Mouse (Mus musculus): Measurements from ENCODE around the gene Myo18a. TPM values are rescaled to one million over a fixed set of nuclear protein-coding genes. Genes with fewer than 3 reads are reported as not detected.

Gene Myo18a
- polyA plus RNA-seq, 1 experiment from 2014 or later: 71.9 TPM

GRCm38 (mm10) chr11:77806218-77806617 is 43.2 kb downstream of the Myo18a start:
- WGBS: 19% methylated on average over 2 of the region's 2 CpGs
- no peak overlapping the region for H3K9ac ChIP-seq
- no peaks in the 10 kb centered on the region for H3K36me3 ChIP-seq
- H3K9me3 ChIP-seq: no peaks in the 10 kb centered on the region
- no peak overlapping the region for H3K4me3 ChIP-seq
- H3K27me3 ChIP-seq: no peaks in the 10 kb centered on the region
- H3K27ac ChIP-seq: no peak overlapping the region
- ATAC-seq (ENCODE audit: insufficient number of reproducible peaks, low FRiP score, low TSS enrichment, low read depth): no peak
- no peak overlapping the region for H3K4me2 ChIP-seq
- peaks cover 19% of the 10 kb centered on the region for H3K4me1 ChIP-seq

GRCm38 (mm10) chr11:77806855-77807254 is 43.8 kb downstream of the Myo18a start:
- WGBS: 76% methylated on average over 6 of the region's 6 CpGs
- ATAC-seq (ENCODE audit: insufficient number of reproducible peaks, low FRiP score, low TSS enrichment, low read depth): no peak
- H3K4me3 ChIP-seq: no peak overlapping the region
- no peaks in the 10 kb centered on the region for H3K27me3 ChIP-seq
- H3K9me3 ChIP-seq: no peaks in the 10 kb centered on the region
- no peak overlapping the region for H3K27ac ChIP-seq
- H3K36me3 ChIP-seq: no peaks in the 10 kb centered on the region
- H3K4me1 ChIP-seq: peaks cover 17% of the 10 kb centered on the region
- H3K4me2 ChIP-seq: no peak overlapping the region
- H3K9ac ChIP-seq: no peak overlapping the region

GRCm38 (mm10) chr11:77808051-77808465 is 45.0 kb downstream of the Myo18a start:
- Histone ChIP-seq H3K4me3 (no peak overlapping the region), H3K9ac (no peak overlapping the region), H3K9me3 (no peaks in the 10 kb centered on the region), H3K27ac (no peak overlapping the region), H3K4me1 (peaks cover 17% of the 10 kb centered on the region), H3K4me2 (no peak overlapping the region), H3K27me3 (no peaks in the 10 kb centered on the region), H3K36me3 (no peaks in the 10 kb centered on the region; the same call in 1 of the 2 replicates)
- 42% methylated on average over 5 of the region's 5 CpGs for WGBS
- no peak for ATAC-seq (ENCODE audit: insufficient number of reproducible peaks, low FRiP score, low TSS enrichment, low read depth)

- H3K9ac ChIP-seq: no peak overlapping the region
- no peaks in the 10 kb centered on the region; the same call in 1 of the 2 replicates for H3K36me3 ChIP-seq
- no peak overlapping the region for H3K27ac ChIP-seq
- H3K9me3 ChIP-seq: no peaks in the 10 kb centered on the region
- H3K4me2 ChIP-seq: no peak overlapping the region
- H3K4me3 ChIP-seq: no peak overlapping the region
- no peaks in the 10 kb centered on the region for H3K27me3 ChIP-seq
- 78% methylated on average over 4 of the region's 4 CpGs for WGBS
- no peak for ATAC-seq (ENCODE audit: insufficient number of reproducible peaks, low FRiP score, low TSS enrichment, low read depth)
- H3K4me1 ChIP-seq: peaks cover 17% of the 10 kb centered on the region
These were observed 46.2 kb downstream of the Myo18a start for GRCm38 (mm10) chr11:77809215-77809614.

- Histone ChIP-seq H3K4me1 (peaks cover 17% of the 10 kb centered on the region), H3K4me2 (no peak overlapping the region), H3K36me3 (no peaks in the 10 kb centered on the region; the same call in 1 of the 2 replicates), H3K27me3 (no peaks in the 10 kb centered on the region), H3K9ac (no peak overlapping the region), H3K9me3 (no peaks in the 10 kb centered on the region), H3K4me3 (no peak overlapping the region), H3K27ac (no peak overlapping the region)
- WGBS: 84% methylated on average over 6 of the region's 6 CpGs
- ATAC-seq (ENCODE audit: insufficient number of reproducible peaks, low FRiP score, low TSS enrichment, low read depth): no peak
These were observed 47.0 kb downstream of the Myo18a start for GRCm38 (mm10) chr11:77810018-77810417.

- Histone ChIP-seq H3K9ac (no peak overlapping the region), H3K4me2 (no peak overlapping the region), H3K27me3 (no peaks in the 10 kb centered on the region), H3K27ac (no peak overlapping the region), H3K9me3 (no peaks in the 10 kb centered on the region), H3K36me3 (peaks cover 15% of the 10 kb centered on the region), H3K4me1 (peaks cover 9% of the 10 kb centered on the region; the same call in 1 of the 2 replicates), H3K4me3 (no peak overlapping the region)
- 70% methylated on average over 2 of the region's 2 CpGs for WGBS
- ATAC-seq (ENCODE audit: insufficient number of reproducible peaks, low FRiP score, low TSS enrichment, low read depth): no peak
These were observed 50.9 kb downstream of the Myo18a start for GRCm38 (mm10) chr11:77813969-77814368.

GRCm38 (mm10) chr11:77816003-77816402 is 53.0 kb downstream of the Myo18a start:
- no peak overlapping the region for H3K4me3 ChIP-seq
- H3K27me3 ChIP-seq: no peaks in the 10 kb centered on the region
- WGBS: 23% methylated on average over 3 of the region's 3 CpGs
- H3K36me3 ChIP-seq: peaks cover 33% of the 10 kb centered on the region
- no peak overlapping the region for H3K27ac ChIP-seq
- no peak for ATAC-seq (ENCODE audit: insufficient number of reproducible peaks, low FRiP score, low TSS enrichment, low read depth)
- H3K4me2 ChIP-seq: no peak overlapping the region
- peaks cover 5% of the 10 kb centered on the region; the same call in 1 of the 2 replicates for H3K4me1 ChIP-seq
- H3K9me3 ChIP-seq: no peaks in the 10 kb centered on the region
- H3K9ac ChIP-seq: no peak overlapping the region

GRCm38 (mm10) chr11:77821648-77822047 is 58.6 kb downstream of the Myo18a start:
- Histone ChIP-seq H3K27ac (no peak overlapping the region), H3K4me3 (no peak overlapping the region), H3K36me3 (peaks cover 69% of the 10 kb centered on the region), H3K27me3 (no peaks in the 10 kb centered on the region), H3K4me1 (peaks cover 14% of the 10 kb centered on the region), H3K9ac (no peak overlapping the region), H3K9me3 (no peaks in the 10 kb centered on the region), H3K4me2 (no peak overlapping the region)
- WGBS: 18% methylated on average over 8 of the region's 8 CpGs
- ATAC-seq (ENCODE audit: insufficient number of reproducible peaks, low FRiP score, low TSS enrichment, low read depth): no peak

- no peak overlapping the region for H3K4me2 ChIP-seq
- peaks cover 14% of the 10 kb centered on the region for H3K4me1 ChIP-seq
- H3K9ac ChIP-seq: no peak overlapping the region
- WGBS: 15% methylated on average over 7 of the region's 7 CpGs
- peaks cover 73% of the 10 kb centered on the region for H3K36me3 ChIP-seq
- H3K4me3 ChIP-seq: no peak overlapping the region
- no peak overlapping the region for H3K27ac ChIP-seq
- no peaks in the 10 kb centered on the region for H3K9me3 ChIP-seq
- H3K27me3 ChIP-seq: no peaks in the 10 kb centered on the region
- ATAC-seq (ENCODE audit: insufficient number of reproducible peaks, low FRiP score, low TSS enrichment, low read depth): no peak
These were observed 59.7 kb downstream of the Myo18a start for GRCm38 (mm10) chr11:77822781-77823180.

- peaks cover 75% of the 10 kb centered on the region for H3K36me3 ChIP-seq
These were observed 62.8 kb downstream of the Myo18a start for GRCm38 (mm10) chr11:77825853-77826252.

DNA sequence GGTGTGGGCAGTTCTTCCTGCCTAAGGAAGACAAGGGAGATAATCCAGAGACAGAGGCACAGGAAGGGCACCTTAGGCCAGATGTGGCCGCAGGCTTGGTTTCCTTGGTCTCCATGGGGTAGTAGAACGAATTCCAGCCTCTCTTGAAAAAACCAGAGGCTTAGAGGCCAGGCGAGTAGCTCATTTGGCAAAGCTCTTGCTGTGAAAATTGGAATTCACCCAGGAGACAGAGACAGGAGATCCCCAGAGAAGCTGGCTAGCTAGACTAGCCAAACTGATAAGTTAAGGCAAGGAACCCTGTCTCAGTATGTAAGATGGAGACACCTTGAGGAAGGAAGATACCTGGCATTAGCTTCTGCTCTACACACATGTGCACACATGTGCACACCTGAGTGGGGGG is 63.3 kb downstream of the Myo18a start:
- ATAC-seq (ENCODE audit: insufficient number of reproducible peaks, low FRiP score, low TSS enrichment, low read depth): no peak
- Histone ChIP-seq H3K4me3 (no peak overlapping the region), H3K4me1 (peaks cover 14% of the 10 kb centered on the region), H3K36me3 (peaks cover 72% of the 10 kb centered on the region), H3K4me2 (no peak overlapping the region), H3K9ac (no peak overlapping the region), H3K27ac (0 out of 2 replicates have a peak overlapping the region, but pooled peaks have one; percentile 7), H3K27me3 (no peaks in the 10 kb centered on the region), H3K9me3 (no peaks in the 10 kb centered on the region)
- WGBS: 45% methylated on average over 3 of the region's 3 CpGs

More at GRCm38 (mm10) chr11:77825853-77826252, 62.8 kb downstream of the Myo18a start:
- Histone ChIP-seq H3K9me3 (no peaks in the 10 kb centered on the region), H3K4me3 (no peak overlapping the region), H3K9ac (no peak overlapping the region), H3K4me2 (no peak overlapping the region), H3K4me1 (peaks cover 14% of the 10 kb centered on the region), H3K27me3 (no peaks in the 10 kb centered on the region), H3K27ac (0 out of 2 replicates have a peak overlapping the region, but pooled peaks have one; percentile 7)
- ATAC-seq (ENCODE audit: insufficient number of reproducible peaks, low FRiP score, low TSS enrichment, low read depth): no peak
- WGBS: under 1% methylated on average over 5 of the region's 5 CpGs

DNA sequence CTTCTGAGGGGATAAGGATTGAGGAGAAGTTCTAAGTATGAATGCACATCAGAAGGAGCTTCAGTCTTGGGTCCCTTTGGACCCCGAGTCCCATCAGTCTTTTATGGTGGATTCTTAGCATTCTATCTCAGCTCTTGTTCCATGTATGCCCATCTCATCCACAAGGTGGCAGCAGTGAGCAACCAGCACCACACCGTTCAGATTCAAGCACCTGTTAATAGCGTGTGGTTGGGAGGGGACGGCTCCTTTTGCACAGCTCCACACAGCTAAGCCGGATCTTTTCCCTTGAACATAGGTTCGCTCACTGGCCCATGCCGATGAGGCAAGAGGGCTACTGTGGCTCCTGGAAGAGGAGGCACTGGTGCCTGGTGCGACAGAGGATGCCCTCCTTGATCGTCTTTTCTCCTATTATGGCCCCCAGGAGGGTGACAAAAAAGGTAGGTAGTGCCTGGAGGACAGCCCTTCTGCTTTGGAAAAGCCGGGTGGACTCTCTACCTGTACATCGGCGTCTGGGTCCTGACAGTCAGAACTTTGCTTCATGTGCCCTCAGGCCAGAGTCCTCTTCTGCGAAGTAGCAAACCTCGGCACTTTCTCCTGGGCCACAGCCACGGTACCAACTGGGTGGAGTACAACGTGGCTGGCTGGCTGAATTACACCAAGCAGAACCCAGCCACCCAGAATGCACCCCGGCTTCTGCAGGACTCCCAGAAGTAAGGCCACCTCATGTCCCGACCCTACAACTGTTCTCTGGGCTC is 64.4 kb downstream of the Myo18a start:
- ATAC-seq (ENCODE audit: insufficient number of reproducible peaks, low FRiP score, low TSS enrichment, low read depth): no peak
- H3K36me3 ChIP-seq: peaks cover 77% of the 10 kb centered on the region
- H3K9me3 ChIP-seq: no peaks in the 10 kb centered on the region

More for the DNA sequence above, 64.4 kb downstream of the Myo18a start:
- 51% methylated on average over 18 of the region's 18 CpGs for WGBS
- H3K4me1 ChIP-seq: peaks cover 14% of the 10 kb centered on the region
- no peak overlapping the region for H3K4me3 ChIP-seq
- H3K27me3 ChIP-seq: no peaks in the 10 kb centered on the region
- no peak overlapping the region for H3K4me2 ChIP-seq
- H3K27ac ChIP-seq: no peak overlapping the region
- H3K9ac ChIP-seq: no peak overlapping the region
